Mouse (Mus musculus): ENCODE measurements around the gene Trp53.
"Not testable (repeated sequence)": the region's sequence is repeated elsewhere in the genome, so short reads cannot be mapped to it uniquely, and the experiment has no call there.

The Trp53 gene

DNA sequence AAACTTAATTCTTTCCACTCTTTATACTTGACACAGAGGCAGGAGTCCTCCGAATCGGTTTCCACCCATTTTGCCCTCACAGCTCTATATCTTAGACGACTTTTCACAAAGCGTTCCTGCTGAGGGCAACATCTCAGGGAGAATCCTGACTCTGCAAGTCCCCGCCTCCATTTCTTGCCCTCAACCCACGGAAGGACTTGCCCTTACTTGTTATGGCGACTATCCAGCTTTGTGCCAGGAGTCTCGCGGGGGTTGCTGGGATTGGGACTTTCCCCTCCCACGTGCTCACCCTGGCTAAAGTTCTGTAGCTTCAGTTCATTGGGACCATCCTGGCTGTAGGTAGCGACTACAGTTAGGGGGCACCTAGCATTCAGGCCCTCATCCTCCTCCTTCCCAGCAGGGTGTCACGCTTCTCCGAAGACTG lies at the start of gene Trp53, which contains the start of gene Wrap53:
Trp53 (plus strand) TSS at position 269 of the 424 bp plus-strand sequence.
Wrap53 (minus strand) TSS at position 165 of the 424 bp plus-strand sequence.
- DNase-seq = peak; percentile 93 to 97

DNA sequence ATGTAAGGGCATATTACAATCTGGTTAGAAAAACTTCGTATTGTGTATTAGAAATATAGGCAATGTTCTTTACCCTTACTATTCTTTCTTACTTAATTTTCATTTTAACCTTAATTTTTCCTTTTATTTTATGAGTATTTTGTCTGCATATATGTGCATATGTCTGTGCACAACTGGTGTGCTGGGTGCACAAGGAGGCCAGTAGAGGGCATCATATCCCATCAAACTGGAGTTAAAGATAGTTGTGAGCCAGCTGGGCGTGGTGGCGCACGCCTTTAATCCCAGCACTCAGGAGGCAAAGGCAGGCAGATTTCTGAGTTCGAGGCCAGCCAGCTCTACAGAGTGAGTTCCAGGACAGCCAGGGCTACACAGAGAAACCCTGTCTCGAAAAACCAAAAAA lies 49.4 kb upstream of the Trp53 start:
- peak in 1 of 2 experiments; percentile 20 for DNase-seq

DNA sequence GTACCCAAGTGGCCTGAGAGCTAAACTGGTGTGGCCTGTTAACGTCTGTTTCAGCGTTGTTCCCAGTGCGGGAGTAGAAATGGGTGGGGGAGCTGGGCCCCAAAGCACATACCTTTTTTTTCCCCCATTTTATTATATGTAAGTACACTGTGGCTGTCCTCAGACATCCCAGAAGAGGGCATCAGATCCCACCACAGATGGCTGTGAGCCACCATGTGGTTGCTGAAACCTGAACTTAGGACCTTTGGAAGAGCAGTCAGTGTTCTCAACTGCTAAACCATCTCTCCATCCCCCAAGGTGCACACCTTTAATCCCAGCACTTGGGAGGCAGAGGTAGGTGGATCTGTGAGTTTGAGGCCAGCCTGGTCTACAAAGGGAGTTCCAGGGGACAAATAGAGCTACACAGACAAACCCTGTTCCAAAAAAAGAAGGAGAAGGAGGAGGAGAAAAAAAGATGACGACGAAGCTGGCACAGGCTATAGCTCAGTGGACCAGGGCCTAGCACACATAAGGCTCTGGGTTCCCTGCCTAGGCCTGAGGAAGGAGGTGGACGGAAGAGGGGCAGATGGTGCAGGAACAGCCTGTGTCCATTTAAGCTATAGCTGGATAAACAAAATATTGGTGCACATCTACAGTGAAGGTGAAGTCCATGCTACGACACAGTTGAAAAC lies 47.5 kb upstream of the Trp53 start:
- peak in 1 of 2 experiments; percentile 15 for DNase-seq

DNA sequence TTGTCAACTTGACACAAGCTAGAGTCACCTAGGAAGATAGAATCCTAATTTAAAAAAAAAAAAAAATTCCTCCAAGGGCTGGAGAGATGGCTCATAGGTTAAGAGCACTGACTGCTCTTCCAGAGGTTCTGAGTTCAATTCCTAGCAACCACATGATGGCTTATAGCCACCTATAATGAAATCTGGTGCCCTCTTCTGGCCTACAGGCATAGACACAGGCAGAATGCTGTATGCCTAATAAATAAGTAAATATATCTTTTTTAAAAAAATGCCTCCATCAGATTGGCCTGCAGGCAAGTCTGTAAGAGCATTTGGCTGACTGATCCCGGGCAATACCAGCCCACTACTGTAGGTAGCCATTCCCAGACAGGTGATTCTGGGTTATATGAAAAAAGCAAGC lies 45.2 kb upstream of the Trp53 start:
- no peak for DNase-seq

DNA sequence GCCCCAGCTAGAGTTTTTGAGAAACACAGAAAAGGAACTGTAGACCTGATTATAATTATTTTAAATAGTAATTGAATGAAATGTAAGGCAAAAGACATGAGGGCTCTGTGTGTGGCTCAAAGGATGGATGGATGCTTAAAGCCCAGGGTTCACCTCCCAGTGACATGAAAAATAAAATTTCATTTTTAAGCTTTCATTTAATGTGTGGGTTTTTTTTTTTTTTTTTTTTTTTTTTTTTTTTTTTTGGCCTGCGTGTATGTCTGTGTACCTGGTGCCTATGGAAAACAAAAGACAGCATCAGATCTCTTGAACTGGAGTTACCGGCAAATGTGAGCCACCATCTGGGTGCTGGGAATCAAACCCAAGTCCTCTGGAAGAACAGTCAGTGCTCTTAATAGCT lies 39.5 kb upstream of the Trp53 start:
- DNase-seq = no peak

DNA sequence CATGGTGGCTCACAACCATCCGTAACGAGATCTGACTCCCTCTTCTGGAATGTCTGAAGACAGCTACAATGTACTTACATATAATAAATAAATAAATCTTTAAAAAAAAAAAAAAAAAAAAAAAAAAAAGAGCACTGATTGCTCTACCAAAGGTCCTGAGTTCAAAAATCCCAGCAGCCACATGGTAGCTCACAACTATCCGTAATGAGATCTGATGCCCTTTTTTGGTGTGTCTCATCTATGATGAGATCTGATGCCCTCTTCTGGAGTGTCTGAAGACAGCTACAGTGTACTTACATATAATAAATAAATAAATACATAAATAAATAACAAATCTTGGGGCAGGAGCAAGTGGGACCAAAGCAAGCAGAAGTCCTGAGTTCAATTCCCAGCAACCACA lies 38.4 kb upstream of the Trp53 start:
- not testable (repeated sequence) for DNase-seq

DNA sequence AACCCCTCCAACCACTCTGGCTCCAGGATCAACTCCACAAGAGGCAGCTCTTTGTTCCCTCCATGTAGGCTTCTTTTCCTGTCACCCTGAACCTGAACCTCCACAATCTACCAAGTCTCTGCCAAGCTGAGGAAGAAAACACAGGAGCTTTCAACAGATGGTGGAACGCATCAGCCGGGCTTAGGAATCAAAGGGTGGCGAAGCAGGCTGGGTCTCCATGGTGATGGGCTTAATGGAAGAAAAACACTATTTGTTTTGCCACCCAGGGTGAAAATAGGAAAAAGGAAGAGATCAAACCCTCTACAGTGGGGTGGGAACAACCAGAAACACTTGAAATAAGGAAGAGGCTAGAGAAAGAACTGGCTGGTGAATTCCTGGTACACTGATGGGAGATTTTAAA lies 36.6 kb upstream of the Trp53 start:
- DNase-seq = no peak

DNA sequence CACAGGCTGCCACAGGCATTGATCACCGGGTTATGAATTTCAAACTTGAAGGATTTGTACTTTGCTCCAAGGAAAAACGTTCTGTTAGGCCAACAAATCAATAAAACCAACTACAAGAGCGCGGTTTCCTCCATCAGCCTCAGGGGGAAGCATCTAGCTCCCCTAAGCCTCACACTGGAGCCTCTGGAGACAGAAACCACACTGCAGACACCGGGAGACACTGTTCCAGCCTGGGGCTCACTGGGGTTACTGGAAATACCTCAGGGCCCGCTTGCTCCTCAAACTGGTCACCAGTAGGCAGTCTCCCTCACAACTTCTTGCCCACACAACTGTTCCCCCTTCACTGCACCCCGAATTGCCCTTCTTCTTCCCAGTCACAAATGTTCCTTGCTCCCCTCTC lies 34.2 kb upstream of the Trp53 start:
- peak in 1 of 2 experiments; percentile 21 for DNase-seq

DNA sequence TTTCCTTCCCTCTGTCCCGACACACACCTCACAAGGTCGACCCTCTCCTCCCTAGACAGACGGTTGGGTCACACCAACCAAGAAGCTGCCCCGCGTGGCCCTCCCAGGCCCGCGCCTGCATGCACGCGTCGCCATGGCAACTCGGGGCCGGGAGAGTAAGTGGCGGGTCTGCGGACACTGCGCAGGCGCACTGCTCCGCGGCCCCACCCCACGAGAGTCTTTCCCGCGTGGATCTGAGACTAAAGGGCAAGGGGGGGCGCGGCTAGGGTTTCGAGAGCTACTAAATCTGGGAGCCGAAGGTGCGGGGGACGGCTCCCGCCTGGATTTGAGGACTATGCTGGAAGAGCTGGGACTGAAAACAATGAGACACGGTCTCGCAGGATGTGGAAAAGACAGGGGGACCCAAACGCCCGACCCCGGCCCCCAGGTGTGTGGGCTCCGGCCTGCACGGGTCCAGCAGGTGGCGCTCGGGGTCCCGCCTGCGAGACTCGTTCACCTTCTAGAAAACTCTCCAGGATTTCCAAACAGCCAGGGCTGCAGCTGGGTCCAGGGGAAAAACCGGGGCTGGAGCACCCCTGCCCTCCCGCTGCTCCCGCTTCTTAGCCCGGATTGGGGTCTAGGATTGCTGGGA lies 33.6 kb upstream of the Trp53 start:
- DNase-seq = peak; percentile 78 to 92

DNA sequence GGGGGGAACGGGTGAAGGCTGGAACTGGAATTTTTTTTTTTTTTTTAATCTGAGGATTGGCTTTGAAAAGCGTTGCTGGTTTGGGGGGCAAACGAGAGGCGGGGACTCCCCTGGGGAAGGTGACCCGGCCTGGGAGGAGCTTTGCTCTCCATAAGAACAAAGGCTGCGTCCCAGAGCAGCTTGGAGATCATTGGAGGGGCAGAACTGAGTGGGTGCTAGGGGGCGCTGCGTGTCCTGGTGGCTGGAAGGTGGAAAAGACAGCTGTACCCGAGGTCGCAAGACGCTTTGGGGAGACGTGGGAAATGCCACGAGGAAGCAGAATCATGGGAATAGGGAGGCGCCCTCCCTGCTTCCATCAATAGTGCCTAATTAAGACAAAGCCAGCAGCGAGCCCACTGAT lies 33.1 kb upstream of the Trp53 start:
- peak; percentile 44 to 82 for DNase-seq

DNA sequence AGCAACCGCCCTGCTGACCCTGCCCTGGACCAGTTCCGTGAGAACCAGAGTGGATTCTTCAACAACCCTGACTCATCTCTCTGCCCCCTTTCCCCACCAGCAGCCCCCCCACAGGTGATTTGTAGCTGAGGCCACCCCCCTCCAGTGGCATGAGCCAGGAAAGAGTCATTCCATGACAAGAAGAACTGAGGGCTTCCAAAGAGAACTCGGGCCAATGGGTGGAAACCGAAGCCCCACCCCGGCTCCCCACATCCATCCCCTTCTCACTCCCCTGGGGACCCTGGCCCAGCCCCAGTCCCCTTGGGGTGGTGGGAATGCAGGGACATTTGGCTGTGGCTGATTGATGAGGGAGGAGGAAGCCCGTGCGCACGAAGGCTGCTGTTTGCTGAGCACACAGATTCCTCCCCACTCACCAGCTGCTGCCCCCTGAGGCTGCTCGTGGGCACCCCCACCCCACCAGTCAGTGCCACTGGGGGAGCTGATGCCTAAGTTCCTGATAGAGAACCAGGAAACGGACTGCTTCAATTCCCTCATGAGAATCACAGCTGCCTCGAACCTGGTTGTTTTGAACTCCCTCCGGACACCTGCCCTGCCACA lies 31.0 kb upstream of the Trp53 start, which contains the start of gene Dnah2:
Dnah2 (minus strand) TSS at position 51 of the 597 bp plus-strand sequence.
- DNase-seq = no peak

DNA sequence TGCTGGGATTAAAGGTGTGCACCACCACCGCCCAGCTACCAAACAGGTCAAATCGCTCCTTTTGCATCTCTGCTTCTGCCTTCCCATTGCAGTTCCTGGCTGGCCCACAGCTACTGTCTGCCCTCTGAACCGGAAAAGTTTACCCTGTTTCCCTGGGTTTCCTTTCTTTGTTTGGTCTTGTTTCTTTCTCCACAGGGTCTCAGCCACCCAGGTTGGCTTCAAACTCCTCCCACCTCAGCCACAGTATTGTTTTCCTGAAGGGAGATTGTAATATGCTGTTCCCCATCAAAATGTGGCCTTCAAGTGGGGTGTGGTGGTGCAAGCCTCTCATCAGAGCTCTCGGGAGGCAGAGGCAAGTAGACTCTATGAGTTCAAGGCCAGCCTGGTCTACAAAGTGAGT lies 28.8 kb upstream of the Trp53 start:
- no peak for DNase-seq

DNA sequence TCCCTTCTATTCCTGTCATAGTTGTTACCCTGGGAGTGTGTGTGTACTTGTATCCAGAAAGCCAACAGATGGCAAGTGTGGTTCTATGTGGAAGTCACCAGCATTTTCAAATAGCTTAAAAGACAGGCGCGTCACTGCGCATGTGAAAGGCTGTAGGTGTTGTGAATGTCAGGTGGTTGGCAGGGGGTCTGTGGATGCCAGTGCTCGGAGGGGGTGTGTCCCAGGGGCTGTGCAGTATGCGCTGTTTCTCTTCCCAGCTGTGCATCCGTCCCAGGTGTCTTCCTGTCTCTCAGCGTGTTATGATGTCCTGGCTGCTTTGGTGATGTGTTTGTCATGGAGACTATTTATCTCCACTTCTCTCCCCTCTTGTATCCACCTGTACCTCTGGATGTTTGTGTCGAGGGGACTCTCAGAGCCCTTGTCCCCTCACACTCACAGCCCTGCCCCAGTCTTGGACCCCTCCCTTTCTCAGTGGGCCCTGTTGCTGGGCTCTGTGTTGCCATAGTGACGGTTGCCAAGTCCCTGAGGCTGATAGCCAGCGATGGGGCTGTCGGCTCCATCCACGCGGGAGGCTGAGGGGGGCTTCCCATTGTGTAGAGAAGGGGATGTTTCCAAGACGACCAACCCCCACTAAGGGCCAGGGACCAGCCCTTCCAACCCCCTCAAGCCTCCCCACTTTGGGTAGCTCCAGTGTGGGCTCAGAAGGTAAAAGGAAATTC lies 27.4 kb upstream of the Trp53 start:
- DNase-seq = no peak

DNA sequence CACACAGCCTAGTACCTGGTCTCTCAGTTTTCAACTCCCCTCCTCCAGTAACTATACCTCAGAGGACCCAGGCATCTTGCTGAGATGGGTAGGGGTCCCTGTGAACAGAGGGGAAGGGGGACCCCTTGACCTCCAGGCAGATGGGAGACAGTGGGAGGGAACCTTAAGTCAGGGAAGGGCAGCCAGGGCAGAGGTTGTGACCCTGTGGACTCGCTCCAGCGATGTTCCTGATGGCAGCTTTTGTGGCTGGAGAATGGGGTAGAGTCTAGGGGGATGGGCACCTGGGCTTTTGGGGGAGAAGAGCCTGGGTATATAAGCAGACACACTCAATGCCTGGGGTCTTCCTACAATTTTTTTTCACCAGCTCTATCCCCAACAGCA lies 26.8 kb upstream of the Trp53 start:
- no peak for DNase-seq

DNA sequence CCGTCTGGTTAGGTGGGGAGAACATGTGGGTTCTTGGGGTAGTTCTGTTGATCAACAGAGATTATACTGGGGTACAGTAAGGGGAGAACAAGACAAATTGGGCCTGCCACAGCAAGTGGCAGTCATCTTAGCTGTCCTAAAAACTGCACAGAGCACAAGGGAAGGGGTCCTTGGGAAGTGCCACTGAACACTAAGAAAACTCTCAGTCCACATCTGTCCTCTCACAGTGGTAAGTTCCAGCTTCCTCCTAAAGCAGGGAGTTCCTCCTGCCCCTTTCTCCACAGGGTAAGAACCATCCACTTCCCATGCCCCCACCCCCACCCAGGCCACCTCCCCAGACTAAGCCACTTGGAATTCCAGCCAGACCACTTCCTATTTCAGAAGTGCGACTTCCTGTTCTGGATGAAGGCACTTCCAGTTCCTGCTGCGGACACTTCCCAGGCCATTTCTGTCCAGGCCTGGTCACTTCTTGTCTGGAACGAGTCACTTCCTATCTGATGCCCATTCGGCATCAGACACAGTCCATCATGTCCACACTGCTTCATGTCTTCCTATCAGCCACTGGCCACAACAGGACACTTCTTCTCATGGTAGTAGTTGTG lies 25.5 kb upstream of the Trp53 start:
- no peak for DNase-seq

DNA sequence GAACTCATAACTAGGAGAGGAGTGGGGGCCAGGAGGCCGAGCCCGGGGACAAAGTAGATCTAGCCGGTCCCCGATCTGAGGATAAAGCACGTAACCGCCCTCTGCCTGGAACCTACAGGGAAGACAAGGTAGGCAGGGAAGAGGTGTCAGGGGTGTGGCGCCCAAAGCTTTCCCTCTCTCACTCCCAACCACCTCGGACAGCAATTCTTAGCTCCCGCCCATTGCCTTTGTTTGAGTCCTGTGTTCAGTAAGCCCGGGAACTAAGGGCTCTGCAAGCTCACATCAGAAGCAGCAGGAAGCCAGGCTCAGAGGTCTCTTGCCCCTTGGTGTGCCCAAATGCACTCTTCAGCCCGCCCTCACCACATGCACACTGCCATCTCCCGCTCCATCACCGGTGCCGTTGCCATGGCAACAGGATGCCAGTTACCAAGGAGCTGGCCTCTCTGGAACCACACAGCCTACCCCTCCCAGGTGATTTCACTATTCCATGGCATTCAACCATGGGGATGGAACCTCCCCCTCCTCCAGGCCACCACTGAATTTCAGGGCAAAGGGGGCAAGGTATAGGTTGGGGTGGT lies 22.7 kb upstream of the Trp53 start:
- no peak for DNase-seq

DNA sequence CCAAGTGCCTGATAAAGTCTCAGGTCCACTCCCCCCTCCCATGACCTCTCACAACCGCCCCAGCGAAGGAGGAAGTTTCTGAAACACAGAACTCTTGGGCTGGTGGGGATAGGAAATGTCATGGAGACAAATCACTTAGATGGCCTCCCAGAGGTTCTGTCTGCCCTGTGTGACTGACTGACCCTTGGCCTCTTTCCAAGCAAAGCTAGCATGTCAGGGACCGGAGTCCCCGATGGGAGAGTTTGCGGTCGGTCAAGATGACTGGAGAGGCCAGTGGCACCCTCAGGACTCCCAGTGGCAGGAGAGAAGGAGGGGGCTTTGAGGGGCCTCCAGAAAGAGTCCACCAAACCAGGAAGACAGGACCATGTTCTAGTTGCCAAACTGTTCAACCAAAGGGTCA lies 21.4 kb upstream of the Trp53 start:
- DNase-seq = peak; percentile 24 to 52

DNA sequence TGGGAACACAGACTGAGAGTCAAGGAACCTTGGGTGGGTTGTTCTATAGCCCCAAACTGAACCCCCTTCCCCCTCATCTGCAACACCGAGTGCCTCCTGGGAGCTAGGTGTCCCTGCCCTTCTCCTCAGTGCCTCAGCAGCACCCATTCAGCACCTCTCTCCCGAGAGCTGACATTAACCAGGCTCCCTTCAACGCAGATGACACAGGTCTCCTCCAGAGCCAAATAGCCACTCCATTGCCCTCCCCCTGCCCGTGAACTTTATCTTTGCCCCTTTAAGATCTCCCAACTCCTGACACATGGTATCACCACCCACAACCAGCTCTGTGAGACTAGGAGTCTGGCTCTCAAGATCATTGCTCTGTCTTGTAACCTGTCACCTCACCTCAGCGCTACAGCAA lies 21.0 kb upstream of the Trp53 start:
- no peak for DNase-seq

DNA sequence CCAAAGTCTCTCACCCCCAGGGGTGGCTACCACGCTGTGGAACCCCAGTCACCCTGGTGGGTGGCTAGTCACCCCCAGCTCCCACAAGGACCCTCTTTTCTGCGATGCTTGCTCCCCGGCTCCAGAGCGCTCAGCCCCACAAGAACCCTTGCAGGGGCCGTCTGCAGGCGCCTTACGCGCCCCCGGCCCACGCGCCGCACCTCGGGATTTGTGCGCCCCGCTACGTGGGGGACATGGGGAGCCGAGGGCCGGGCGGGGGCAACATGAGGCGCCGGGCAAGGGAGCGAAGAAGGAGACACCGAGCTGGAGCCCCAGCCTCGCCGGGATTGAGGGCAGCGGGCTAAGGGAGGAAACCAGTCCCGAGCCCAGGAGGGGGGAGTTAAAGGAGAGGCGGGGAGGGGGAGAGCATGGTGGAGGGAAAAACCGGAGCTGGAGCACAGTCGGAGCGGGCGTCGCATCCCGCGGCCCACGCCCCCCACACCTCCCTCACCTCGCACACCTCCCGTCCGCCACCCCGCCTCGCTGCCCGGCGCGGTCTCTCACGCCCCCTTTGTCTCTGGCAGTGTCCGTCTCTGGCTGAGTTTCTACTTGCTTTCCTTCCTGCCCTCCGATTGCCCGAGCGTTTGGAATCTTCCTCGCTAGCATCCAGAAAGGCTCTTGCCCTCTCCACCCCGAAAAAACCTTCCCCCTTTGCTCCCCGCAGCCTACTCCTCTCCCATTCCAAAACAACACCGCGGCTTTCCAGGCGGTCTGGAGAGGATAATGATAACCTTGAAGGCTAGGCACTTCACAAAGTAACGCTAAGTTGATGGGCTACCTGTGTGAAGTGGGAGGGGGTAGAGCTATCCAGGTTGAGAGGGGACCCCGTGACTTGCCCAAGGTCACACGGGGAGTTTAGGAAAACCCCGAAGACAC lies 20.1 kb upstream of the Trp53 start, which contains the start of gene Efnb3:
Efnb3 (minus strand) TSS at position 355 of the 915 bp plus-strand sequence.
- DNase-seq = peak in 1 of 2 experiments; percentile 13

DNA sequence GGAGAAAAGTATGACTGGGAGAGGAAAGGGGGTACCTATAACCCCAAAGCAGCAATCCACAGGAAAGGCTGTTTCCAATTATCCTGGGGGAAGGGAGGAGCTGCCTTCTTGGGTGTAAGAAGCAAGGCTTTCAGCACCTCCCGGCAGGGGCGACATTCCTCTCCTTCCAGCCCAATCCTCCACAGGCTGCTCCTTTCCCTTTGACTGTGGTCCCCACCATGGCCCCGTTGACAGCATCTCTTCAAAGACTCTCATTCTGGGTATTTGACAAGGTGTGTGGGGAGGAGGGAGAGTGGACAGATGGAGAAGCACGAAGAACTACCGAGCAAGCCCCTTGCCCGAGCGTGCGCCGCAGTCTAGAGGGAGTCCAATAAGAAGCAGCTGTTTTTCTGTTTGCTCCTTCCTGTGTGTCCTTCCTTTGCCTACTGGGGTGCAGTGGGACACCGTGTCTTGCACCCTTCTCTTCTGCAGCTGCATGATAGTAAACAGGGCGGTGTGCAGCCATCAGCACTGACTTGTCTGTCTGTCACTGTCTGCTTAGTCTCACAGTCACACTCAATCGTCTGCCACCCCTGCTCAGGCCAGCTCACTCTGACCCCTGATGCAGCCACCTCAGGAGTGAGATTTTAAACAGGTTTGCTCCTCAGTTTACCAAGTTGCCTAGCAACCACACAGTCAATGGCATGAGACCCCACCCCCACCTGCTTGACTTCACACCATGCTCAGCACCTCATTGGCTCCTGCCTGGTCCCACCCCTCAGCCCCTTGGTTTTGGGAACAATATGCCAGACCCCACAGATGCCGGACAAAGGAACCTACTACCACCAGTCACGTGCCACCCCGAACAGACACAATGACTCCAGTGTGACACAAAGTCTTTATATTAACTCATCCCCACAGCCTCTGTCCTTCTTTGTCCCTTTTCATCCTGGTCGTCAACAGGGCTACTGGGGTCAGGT lies 19.0 kb upstream of the Trp53 start:
- DNase-seq = no peak

Measured in kidney, postnatal 36 days (tissue).